Mouse (Mus musculus): Measurements from ENCODE around the gene Rcn1.

Gene Rcn1

GRCm38 (mm10) chr2:105394375-105394774 lies 4.7 kb downstream of the Rcn1 start:
- no peak for DNase-seq (ENCODE audit: low spot score)

- DNase-seq (ENCODE audit: low spot score): no peak
Measured at GRCm38 (mm10) chr2:105392514-105392913, 6.6 kb downstream of the Rcn1 start.

DNA sequence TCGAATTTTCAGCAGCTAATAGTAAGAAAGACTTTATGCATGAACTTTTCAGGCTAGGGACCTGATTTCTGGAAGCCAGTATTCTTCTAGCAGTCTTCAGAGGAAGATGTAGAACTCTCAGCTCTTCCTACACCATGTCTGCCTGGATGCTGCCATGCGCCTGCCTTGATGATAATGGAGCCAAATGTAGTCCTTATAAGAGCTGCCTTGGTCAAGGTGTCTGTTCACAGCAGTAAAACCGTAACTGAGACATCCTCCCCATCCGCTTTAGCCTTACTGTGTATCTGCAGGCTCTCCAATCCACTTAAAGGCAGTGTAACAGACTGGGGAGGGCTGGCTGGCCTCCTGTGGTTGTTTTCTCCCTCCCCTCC lies 7.7 kb downstream of the Rcn1 start:
- DNase-seq (ENCODE audit: low spot score): no peak

DNA sequence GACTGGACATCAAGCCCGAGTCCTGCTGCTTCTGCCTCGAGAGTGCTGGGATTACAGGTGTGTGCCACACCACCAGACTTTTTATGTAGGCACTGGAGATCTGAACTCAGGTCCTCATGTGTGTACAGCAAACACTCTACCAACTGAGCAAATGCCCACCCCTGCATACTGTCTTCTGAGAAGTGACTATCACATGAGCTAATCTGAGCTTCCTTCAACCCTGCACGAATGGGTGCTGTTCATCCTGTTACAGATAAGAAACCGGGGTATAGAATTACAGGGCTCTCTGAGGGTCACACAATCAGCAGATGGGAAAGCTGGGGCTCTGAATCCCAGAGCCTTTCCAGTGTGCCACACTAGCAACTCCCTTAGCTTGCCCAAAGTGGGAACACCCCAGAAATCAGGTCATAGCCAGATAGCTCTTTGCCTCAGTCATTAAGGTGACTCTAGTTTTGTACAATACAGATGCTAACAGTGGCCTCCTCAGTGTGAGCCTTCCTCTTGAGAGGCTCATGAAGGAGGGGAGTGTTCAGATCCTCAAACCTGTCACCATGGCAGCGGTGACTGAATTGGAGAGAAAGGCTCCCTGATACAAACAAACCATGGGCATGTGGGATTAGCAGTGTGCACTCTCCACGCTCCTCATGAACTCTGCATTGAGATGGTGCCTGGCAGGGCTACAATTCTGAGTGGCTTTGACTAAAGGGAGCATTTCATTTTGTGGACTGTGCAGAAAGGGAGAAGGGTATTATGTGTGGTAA lies 8.3 kb downstream of the Rcn1 start:
- no peak for DNase-seq (ENCODE audit: low spot score)

- no peak for DNase-seq (ENCODE audit: low spot score)
Measured at GRCm38 (mm10) chr2:105389007-105389890, 9.9 kb downstream of the Rcn1 start.

- no peak for DNase-seq (ENCODE audit: low spot score)
Measured at GRCm38 (mm10) chr2:105386418-105386817, 12.7 kb downstream of the Rcn1 start.

GRCm38 (mm10) chr2:105384998-105385397 lies 14.1 kb downstream of the Rcn1 start:
- no peak for DNase-seq (ENCODE audit: low spot score)

DNA sequence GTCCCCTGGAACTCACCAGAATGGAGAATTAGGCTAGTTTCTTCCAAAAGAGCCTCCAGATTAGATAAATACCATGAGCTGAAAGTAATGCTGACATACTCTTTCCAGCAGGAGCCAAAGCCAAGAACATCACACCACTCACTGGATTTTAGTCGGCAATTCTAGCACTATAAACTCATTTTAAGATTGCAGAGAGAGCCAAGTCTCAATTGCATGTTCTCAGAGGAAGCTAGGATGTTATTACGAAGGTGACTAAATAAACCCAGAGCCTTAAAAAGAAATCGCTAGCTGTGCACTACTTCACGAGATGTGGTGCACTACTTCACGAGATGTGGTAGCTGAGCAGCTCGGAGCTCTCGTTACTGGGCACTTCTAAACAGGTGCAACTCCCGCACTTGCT lies 16.1 kb downstream of the Rcn1 start:
- no peak for DNase-seq (ENCODE audit: low spot score)

GRCm38 (mm10) chr2:105380757-105381319 lies 18.3 kb downstream of the Rcn1 start:
- DNase-seq (ENCODE audit: low spot score): no peak

GRCm38 (mm10) chr2:105379682-105380081 lies 19.4 kb downstream of the Rcn1 start:
- DNase-seq (ENCODE audit: low spot score): no peak

DNA sequence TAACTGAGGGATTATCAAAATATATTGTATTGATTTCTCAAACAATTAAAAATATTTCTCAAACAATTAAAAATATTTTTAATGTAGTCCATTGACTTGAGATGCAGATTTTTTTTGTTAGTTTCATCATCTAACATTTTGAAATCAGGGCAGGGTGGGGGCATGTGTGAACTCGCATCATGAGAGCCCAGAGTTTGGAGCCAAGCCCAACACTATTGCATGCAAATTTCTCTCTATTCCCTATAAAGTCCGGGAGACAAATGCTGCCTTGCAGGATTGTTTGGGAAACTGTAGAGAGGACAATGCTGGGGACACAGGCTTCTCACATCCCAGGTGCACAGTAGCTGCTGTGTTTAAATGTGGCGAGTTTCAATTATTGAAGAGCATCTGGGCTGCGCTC lies 23.4 kb downstream of the Rcn1 start:
- DNase-seq (ENCODE audit: low spot score): no peak

- DNase-seq (ENCODE audit: low spot score): no peak
Measured at GRCm38 (mm10) chr2:105375261-105375660, 23.9 kb downstream of the Rcn1 start.

- no peak for DNase-seq (ENCODE audit: low spot score)
Measured at GRCm38 (mm10) chr2:105373658-105374057, 25.5 kb downstream of the Rcn1 start.

DNA sequence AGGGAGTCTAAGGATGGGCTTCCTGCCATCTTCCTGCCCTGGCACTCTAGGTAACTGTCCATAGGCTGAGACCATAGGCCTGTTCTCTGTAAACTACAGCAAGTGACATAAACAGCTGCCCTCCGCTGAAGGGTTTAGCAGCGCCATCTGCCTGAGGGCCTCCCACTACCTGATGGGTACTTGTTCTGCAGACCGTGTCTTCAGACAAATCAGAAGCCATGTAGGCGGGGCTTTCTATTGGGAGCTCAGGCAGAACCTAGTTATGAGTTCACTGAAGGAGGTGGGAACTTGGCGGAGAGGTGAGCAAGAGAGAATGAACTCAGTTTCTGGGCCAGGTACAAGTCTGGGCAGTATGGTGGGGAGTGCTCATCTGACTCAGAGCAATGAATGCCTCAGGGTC lies 26.4 kb downstream of the Rcn1 start:
- no peak for DNase-seq (ENCODE audit: low spot score)

DNA sequence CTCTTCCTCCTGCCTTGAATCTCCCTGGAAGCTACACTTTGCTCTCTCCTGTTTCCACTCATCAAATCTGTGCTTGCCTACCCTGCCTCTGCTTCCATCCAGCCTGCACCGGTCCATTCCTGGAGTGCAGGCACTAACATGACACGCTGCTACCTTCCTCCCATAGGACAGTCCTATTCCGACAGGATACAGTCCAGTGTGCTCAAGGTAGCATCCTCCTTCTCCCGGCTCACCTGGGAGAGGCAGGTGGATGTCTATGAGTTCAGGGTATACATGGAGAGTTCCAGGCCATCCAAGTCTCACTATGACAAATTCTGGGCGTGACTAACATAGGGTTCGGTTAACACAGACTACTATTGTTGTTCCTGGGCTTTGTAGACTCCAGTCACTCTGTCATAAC lies 27.0 kb downstream of the Rcn1 start:
- DNase-seq (ENCODE audit: low spot score): no peak

DNA sequence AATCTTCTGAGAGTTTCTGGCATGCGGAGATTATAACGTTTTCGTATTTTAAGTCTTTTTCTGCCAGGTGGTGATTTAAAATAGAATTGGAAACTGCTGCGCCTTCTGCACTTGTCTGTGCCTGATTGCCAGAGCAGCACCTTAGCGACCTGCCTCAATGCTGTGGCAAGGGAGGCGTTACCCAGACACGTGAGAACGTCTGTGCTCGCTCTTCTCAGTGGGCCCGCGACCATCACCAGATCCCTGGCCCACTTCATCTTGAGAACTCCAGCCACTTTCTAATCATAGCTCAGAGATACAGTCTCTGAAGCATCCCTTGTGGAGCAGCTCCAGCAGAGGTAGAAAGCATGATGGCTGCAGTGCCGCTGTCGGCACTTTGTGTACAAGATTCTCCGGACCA lies 28.4 kb downstream of the Rcn1 start:
- no peak for DNase-seq (ENCODE audit: low spot score)

GRCm38 (mm10) chr2:105370240-105370639 lies 28.9 kb downstream of the Rcn1 start:
- DNase-seq (ENCODE audit: low spot score): no peak

DNA sequence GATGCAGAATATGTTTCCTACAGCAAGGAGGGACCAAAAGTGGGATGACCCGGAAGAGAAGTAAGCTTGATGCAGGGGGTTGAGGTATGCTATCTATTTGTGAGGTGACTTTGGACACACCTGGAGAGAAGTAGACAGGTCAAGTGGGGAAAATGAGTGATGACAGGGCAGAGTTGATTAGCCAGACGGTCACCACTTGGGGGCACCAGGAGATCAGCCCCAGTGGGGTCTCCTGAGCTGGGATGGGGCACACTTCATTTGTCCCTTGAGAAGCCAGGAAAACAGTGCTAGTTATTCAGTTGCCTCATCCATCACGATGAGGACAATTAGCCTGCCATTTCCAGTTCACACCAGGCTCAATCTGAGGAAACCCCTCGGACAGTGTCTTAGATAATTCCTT lies 31.5 kb downstream of the Rcn1 start:
- no peak for DNase-seq (ENCODE audit: low spot score)

GRCm38 (mm10) chr2:105358040-105358439 lies 41.1 kb downstream of the Rcn1 start:
- no peak for DNase-seq (ENCODE audit: low spot score)

- no peak for DNase-seq (ENCODE audit: low spot score)
Measured at GRCm38 (mm10) chr2:105356791-105357190, 42.3 kb downstream of the Rcn1 start.

DNA sequence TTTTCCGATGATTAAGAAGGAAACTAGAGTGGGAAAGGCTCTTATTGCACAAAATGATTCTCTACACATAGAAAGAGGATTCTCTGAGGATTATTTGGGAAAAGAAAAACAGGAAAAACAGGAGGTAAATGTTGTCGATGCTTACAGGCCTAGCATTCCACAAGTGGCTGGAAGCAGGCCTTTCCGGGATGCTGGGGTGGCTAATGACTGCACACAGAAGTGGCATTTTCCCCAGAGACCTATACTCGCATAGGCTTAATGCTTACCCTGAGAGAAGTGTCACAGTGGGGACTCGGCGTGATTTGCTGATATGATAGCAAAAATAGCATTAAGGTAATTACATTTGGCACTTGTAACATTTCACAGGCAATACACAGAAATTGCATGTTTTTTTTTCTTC lies 50.2 kb downstream of the Rcn1 start:
- DNase-seq (ENCODE audit: low spot score): no peak

DNA sequence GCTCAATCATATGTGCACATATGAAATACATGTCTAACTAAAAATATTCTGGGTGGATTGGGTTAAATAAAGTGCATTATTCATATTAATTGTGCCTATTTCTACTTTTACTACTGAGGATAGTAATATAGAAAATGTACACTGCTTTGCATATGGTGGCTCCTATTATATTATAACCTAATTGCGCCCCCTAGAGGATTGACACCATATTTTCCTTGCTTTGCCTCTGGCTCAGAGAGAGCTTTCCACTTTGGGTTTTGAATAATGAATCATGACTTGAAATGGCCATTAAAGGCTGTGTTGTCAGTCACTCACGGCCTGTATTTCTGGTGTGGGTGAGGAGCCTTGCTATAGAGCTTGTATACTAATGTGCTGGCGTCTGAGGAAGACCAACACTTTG lies 59.1 kb downstream of the Rcn1 start:
- no peak for DNase-seq (ENCODE audit: low spot score)
